Mouse (Mus musculus) midbrain, embryonic 13.5 days (tissue): ENCODE measurements around the gene Stx2. TPM values are rescaled to one million over a fixed set of nuclear protein-coding genes. Genes with fewer than 3 reads are reported as not detected.

Experiments used
- ATAC-seq: fragments of 200-750 bp; cut with Nextera tagmentation; 2 replicates; pipeline ENCODE4 v1.8.0; 2017; ENCODE audit warnings: mild to moderate bottlenecking, moderate TSS enrichment, moderate library complexity
- H3K27ac ChIP-seq: fragments of 300-500 bp; sonication (generic); 2 replicates; pipeline ENCODE4 v1.5.1; 2015; ENCODE audit warnings: inconsistent platforms, mild to moderate bottlenecking, moderate library complexity
- H3K27me3 ChIP-seq: fragments of 300-500 bp; sonication (generic); 2 replicates; pipeline ENCODE4 v1.6.1; 2015; ENCODE audit warnings: mild to moderate bottlenecking, inconsistent platforms
- H3K36me3 ChIP-seq: fragments of 300-500 bp; sonication (generic); 2 replicates; pipeline ENCODE4 v1.6.1; 2015; ENCODE audit warnings: mild to moderate bottlenecking, inconsistent platforms
- H3K4me1 ChIP-seq: fragments of 300-500 bp; sonication (generic); replicated peaks from 2 replicates; pipeline ENCODE4 v1.6.1; 2015; ENCODE audit warnings: inconsistent platforms
- H3K4me2 ChIP-seq: fragments of 300-500 bp; sonication (generic); replicated peaks from 2 replicates; pipeline ENCODE4 v1.6.1; 2015; ENCODE audit warnings: moderate library complexity, mild to moderate bottlenecking, inconsistent platforms
- H3K4me3 ChIP-seq: fragments of 300-500 bp; sonication (generic); replicated peaks from 2 replicates; pipeline ENCODE4 v1.5.1; 2015; ENCODE audit warnings: mild to moderate bottlenecking, inconsistent platforms
- H3K9ac ChIP-seq: fragments of 300-500 bp; sonication (generic); replicated peaks from 2 replicates; pipeline ENCODE4 v1.6.1; 2015; ENCODE audit warnings: mild to moderate bottlenecking, inconsistent platforms
- H3K9me3 ChIP-seq: fragments of 300-500 bp; sonication (generic); 2 replicates; pipeline ENCODE4 v1.6.1; 2016; ENCODE audit warnings: mild to moderate bottlenecking, inconsistent platforms
- WGBS: fragments of 180-500 bp; shearing (Covaris S2); methylation state at CpG from one replicate; pipeline ENCODE4 v1.1.7; 2015; 5-methylcytosine and 5-hydroxymethylcytosine counted together
- polyA plus RNA-seq: library from polyadenylated mRNA; unstranded; fragments of >200 nt; fragmentation: Nextera tagmentation; extraction: Ambion mirVana; gene quantifications from 2 replicates; pipeline ENCODE4 v1.2.1, GENCODE M21; 2015

The Stx2 gene
- polyA plus RNA-seq, 1 experiment from 2014 or later: 15.5 TPM

GRCm38 (mm10) chr5:129025725-129026124, 17.4 kb upstream of the Stx2 start:
- no peak for ATAC-seq
- Histone ChIP-seq H3K4me2 (no peak overlapping the region), H3K9ac (no peak overlapping the region), H3K9me3 (no peaks in the 10 kb centered on the region), H3K4me3 (no peak overlapping the region), H3K27me3 (no peaks in the 10 kb centered on the region), H3K36me3 (peaks cover 43% of the 10 kb centered on the region), H3K4me1 (peaks cover 14% of the 10 kb centered on the region), H3K27ac (0 out of 2 replicates have a peak overlapping the region, but pooled peaks have one; percentile 14)
- whole genome bisulfite sequencing: 94% methylated on average over 2 of the region's 2 CpGs

GRCm38 (mm10) chr5:129025048-129025447, 16.7 kb upstream of the Stx2 start:
- no peak for ATAC-seq

DNA sequence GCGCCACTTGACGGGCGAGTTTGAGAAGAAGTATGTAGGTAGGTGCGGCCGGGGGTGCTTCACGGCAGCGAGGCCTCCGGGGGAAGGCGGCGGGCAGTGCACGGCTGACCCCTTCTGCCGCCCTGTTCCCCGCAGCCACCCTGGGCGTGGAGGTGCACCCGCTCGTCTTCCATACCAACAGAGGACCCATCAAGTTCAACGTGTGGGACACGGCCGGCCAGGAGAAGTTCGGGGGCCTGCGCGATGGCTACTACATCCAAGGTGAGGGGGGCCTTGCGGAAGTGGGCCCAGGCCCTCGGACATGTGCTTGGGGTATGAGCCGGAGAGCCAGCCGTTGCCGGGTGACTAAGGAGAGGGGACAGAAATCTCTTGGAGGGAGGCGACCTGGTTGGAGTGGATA, 12.4 kb upstream of the Stx2 start:
- H3K27ac ChIP-seq: peak overlapping the region; percentile 97
- WGBS: 4% methylated on average over 28 of the region's 28 CpGs
- peak overlapping the region; percentile 89 for H3K4me2 ChIP-seq
- H3K9me3 ChIP-seq: no peaks in the 10 kb centered on the region
- ATAC-seq: peak; percentile 18
- H3K9ac ChIP-seq: peak overlapping the region; percentile 93
- H3K4me3 ChIP-seq: peak overlapping the region; percentile 90
- H3K27me3 ChIP-seq: no peaks in the 10 kb centered on the region
- H3K4me1 ChIP-seq: peaks cover 22% of the 10 kb centered on the region
- peaks cover 28% of the 10 kb centered on the region for H3K36me3 ChIP-seq

More at GRCm38 (mm10) chr5:129025048-129025447, 16.7 kb upstream of the Stx2 start:
- Histone ChIP-seq H3K27me3 (no peaks in the 10 kb centered on the region), H3K36me3 (peaks cover 43% of the 10 kb centered on the region), H3K4me2 (no peak overlapping the region), H3K9me3 (no peaks in the 10 kb centered on the region), H3K4me3 (no peak overlapping the region), H3K27ac (peak overlapping the region; percentile 25; the same call in 1 of the 2 replicates), H3K4me1 (peaks cover 14% of the 10 kb centered on the region), H3K9ac (no peak overlapping the region)
- 39% methylated on average over 2 of the region's 2 CpGs for WGBS

GRCm38 (mm10) chr5:129020300-129020668, 11.9 kb upstream of the Stx2 start:
- Histone ChIP-seq H3K4me2 (peak overlapping the region; percentile 89), H3K9me3 (no peaks in the 10 kb centered on the region), H3K9ac (peak overlapping the region; percentile 93), H3K36me3 (peaks cover 24% of the 10 kb centered on the region), H3K27ac (peak overlapping the region; percentile 97), H3K27me3 (no peaks in the 10 kb centered on the region), H3K4me3 (peak overlapping the region; percentile 90), H3K4me1 (peaks cover 22% of the 10 kb centered on the region)
- WGBS: 1% methylated on average over 53 of the region's 56 CpGs
- peak; percentile 78 for ATAC-seq

- Histone ChIP-seq H3K4me1 (peaks cover 22% of the 10 kb centered on the region), H3K4me2 (peak within 1 kb of the TSS; percentile 89), H3K36me3 (peaks cover 18% of the 10 kb centered on the region), H3K27me3 (no peaks in the 10 kb centered on the region), H3K9me3 (no peaks in the 10 kb centered on the region), H3K4me3 (peak within 1 kb of the TSS; percentile 90), H3K27ac (peak within 1 kb of the TSS; percentile 97), H3K9ac (peak within 1 kb of the TSS; percentile 93)
- peak; percentile 93 for ATAC-seq
- WGBS: under 1% methylated on average over 100 of the region's 102 CpGs
Observed at GRCm38 (mm10) chr5:129019497-129020299, 11.3 kb upstream of the Stx2 start, which contains the start of gene Ran. Gene Ran (plus strand): TSS chr5:129020069.

- Histone ChIP-seq H3K27me3 (no peaks in the 10 kb centered on the region), H3K9ac (peak overlapping the region; percentile 80), H3K4me1 (peaks cover 22% of the 10 kb centered on the region), H3K4me2 (peak overlapping the region; percentile 59), H3K36me3 (peaks cover 12% of the 10 kb centered on the region), H3K27ac (peak overlapping the region; percentile 97), H3K9me3 (no peaks in the 10 kb centered on the region), H3K4me3 (peak overlapping the region; percentile 90)
- WGBS: 89% methylated on average over 13 of the region's 13 CpGs
- 0 out of 2 replicates have a peak, but pooled peaks have one; percentile 0 for ATAC-seq
Observed at GRCm38 (mm10) chr5:129018782-129019489, 10.6 kb upstream of the Stx2 start.

DNA sequence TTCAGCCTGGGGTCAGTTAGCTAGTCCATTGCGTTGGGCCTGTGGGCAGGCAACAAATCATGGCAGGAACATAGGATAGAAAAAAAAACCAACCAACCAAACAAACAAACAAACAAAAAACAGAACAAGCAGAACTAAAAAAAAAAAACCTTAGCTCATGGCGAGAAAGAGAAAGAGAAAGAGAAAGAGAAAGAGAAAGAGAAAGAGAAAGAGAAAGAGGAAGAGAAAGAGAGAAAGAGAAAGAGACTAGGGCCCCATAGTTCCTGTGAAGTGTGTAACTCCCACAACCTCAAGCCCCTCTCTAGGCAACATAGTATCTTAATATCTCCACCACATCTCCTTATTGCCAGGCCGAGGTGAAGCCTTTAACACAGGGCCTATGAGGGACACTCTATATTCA, 8.0 kb upstream of the Stx2 start:
- no peaks in the 10 kb centered on the region for H3K36me3 ChIP-seq
- H3K4me3 ChIP-seq: no peak overlapping the region
- H3K27me3 ChIP-seq: no peaks in the 10 kb centered on the region
- H3K4me2 ChIP-seq: no peak overlapping the region
- no peak for ATAC-seq
- no peak overlapping the region for H3K9ac ChIP-seq
- no peaks in the 10 kb centered on the region for H3K9me3 ChIP-seq
- H3K27ac ChIP-seq: no peak overlapping the region
- H3K4me1 ChIP-seq: peaks cover 11% of the 10 kb centered on the region
- WGBS: 93% methylated on average over 3 of the region's 3 CpGs

- Histone ChIP-seq H3K4me2 (no peak overlapping the region), H3K36me3 (no peaks in the 10 kb centered on the region), H3K9me3 (no peaks in the 10 kb centered on the region), H3K4me1 (peaks cover 8% of the 10 kb centered on the region), H3K9ac (no peak overlapping the region), H3K4me3 (no peak overlapping the region), H3K27me3 (no peaks in the 10 kb centered on the region), H3K27ac (no peak overlapping the region)
- ATAC-seq: no peak
- WGBS: 88% methylated on average over 5 of the region's 5 CpGs
Observed at GRCm38 (mm10) chr5:129015540-129015939, 7.2 kb upstream of the Stx2 start.

DNA sequence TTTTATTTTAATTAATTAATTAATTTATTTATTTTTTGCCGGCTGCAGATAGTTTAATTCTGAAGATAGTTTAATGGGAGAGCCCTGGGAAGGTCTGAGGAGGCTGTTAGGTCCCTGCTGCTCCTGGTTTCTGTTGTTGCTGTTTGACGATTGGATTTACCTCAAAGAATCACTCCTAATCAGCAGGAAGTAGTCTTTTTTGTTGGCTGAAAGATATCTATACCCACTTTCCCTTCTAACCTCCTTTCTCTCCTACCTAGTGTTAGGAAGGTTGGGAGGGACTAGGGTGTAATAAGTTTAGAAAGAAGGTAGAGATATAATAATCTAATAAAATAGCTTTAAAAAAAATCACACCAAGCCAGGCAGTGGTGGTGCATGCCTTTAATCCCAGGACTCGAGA, 6.6 kb upstream of the Stx2 start:
- Histone ChIP-seq H3K27ac (no peak overlapping the region), H3K4me1 (peaks cover 8% of the 10 kb centered on the region), H3K9ac (no peak overlapping the region), H3K36me3 (no peaks in the 10 kb centered on the region), H3K4me3 (no peak overlapping the region), H3K9me3 (no peaks in the 10 kb centered on the region), H3K4me2 (no peak overlapping the region), H3K27me3 (no peaks in the 10 kb centered on the region)
- no peak for ATAC-seq
- 72% methylated on average over 3 of the region's 3 CpGs for WGBS

GRCm38 (mm10) chr5:129010937-129011336, 2.6 kb upstream of the Stx2 start:
- 85% methylated on average over 2 of the region's 2 CpGs for WGBS
- ATAC-seq: no peak
- H3K4me3 ChIP-seq: no peak overlapping the region

GRCm38 (mm10) chr5:129009577-129009976, 1.2 kb upstream of the Stx2 start:
- Histone ChIP-seq H3K4me2 (no peak overlapping the region), H3K27ac (no peak overlapping the region), H3K36me3 (peaks cover 3% of the 10 kb centered on the region; the same call in 1 of the 2 replicates), H3K9me3 (no peaks in the 10 kb centered on the region), H3K4me1 (peaks cover 30% of the 10 kb centered on the region), H3K4me3 (no peak overlapping the region), H3K27me3 (no peaks in the 10 kb centered on the region), H3K9ac (no peak overlapping the region)
- no peak for ATAC-seq
- 77% methylated on average over 3 of the region's 3 CpGs for WGBS

More at GRCm38 (mm10) chr5:129010937-129011336, 2.6 kb upstream of the Stx2 start:
- Histone ChIP-seq H3K36me3 (no peaks in the 10 kb centered on the region), H3K27me3 (no peaks in the 10 kb centered on the region), H3K4me1 (peaks cover 23% of the 10 kb centered on the region), H3K27ac (no peak overlapping the region), H3K9me3 (no peaks in the 10 kb centered on the region), H3K4me2 (no peak overlapping the region), H3K9ac (no peak overlapping the region)

- Histone ChIP-seq H3K27ac (peak overlapping the region; percentile 37; the same call in 1 of the 2 replicates), H3K4me1 (peaks cover 30% of the 10 kb centered on the region), H3K9ac (peak overlapping the region; percentile 81), H3K9me3 (no peaks in the 10 kb centered on the region), H3K27me3 (no peaks in the 10 kb centered on the region), H3K4me2 (peak overlapping the region; percentile 74), H3K4me3 (peak overlapping the region; percentile 62), H3K36me3 (peaks cover 3% of the 10 kb centered on the region; the same call in 1 of the 2 replicates)
- under 1% methylated on average over 18 of the region's 18 CpGs for WGBS
- no peak; the same call in 1 of the 2 replicates for ATAC-seq
Observed at GRCm38 (mm10) chr5:129008008-129008407, 366 bp downstream of the Stx2 start.
